Mouse (Mus musculus) lung, adult 2 months (tissue): Measurements from ENCODE around the gene Trappc10.

Experiments used
- CTCF ChIP-seq: fragments of 200-500 bp; IDR thresholded peaks from 2 replicates; pipeline ENCODE4 v1.5.1; 2011; ENCODE audit warnings: mild to moderate bottlenecking, low read length, control low read depth; ENCODE audit not compliant: insufficient read depth
- POLR2A ChIP-seq: fragments of 200-500 bp; IDR thresholded peaks from 2 replicates; pipeline ENCODE4 v1.6.1; 2011; ENCODE audit warnings: low read depth, mild to moderate bottlenecking, control low read depth, low read length, borderline replicate concordance; ENCODE audit errors: extremely low read depth

DNA sequence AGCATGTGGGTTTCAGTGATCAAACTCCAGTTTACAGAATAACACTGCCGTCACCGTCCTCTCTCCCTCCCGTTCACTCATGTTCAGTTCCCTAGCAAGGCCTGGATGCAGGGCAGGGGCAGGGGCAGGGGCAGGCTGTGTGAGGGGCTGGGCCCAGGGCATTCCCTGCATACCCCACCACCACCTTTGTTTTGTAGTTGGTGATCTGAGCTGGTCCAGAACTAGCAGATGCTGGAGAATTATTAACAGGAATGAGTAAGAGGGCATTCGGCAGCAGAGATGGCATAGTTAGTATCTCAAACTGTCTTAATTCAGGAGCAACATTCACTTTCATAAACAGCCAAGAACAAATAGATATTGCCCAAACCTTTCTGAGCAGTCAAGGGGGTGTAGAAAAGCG, 47.9 kb upstream of the Trappc10 start:
- no peak for TF ChIP-seq CTCF
- TF ChIP-seq POLR2A, result no peak
